Mouse (Mus musculus) heart, postnatal 25 days (tissue): Measurements from ENCODE around the gene Ppm1m. TPM values are rescaled to one million over a fixed set of nuclear protein-coding genes. Genes with fewer than 3 reads are reported as not detected.

ENCODE experiments used
- microRNA-seq: library from miRNA; unstranded; fragments of <30 nt; microRNA quantifications from one replicate; pipeline ENCODE4 v1.2.0, GENCODE M21; 2022
- total RNA-seq, 2 experiments: library from RNA; stranded (reverse); gene quantifications; 2 replicates each; pipeline ENCODE4 v1.2.3; 2021

Ppm1m gene
- total RNA-seq, 2 experiments from 2014 or later: 10.0 to 12.2 TPM

Small RNA genes lying within 50 kb of the gene (microRNA-seq; reads per million reads assigned to microRNA genes)
- gene Mir135a-1: not detected
- 96,081 reads per million, percentile 100 among the genes with 10 or more reads in this experiment for gene Mirlet7g

Other genes starting within 250 kb of the Ppm1m start
- under 1 TPM; 0.16 to 0.28 TPM for gene Col6a5, start 239.1 kb downstream of the Ppm1m start, total RNA-seq
- not detected for gene Col6a4, start 103.0 kb downstream of the Ppm1m start, total RNA-seq
- gene Glyctk, start 41.6 kb downstream of the Ppm1m start, total RNA-seq: 1 to 10 TPM; 1.7 to 2.1 TPM
- gene Wdr82, start 28.8 kb downstream of the Ppm1m start, total RNA-seq: 10 to 100 TPM; 42.6 to 45.8 TPM
- 100 to 1,000 TPM; 160 to 189 TPM for gene Twf2, start 3.4 kb upstream of the Ppm1m start, total RNA-seq
- under 1 TPM; 0.52 to 0.64 TPM for gene Tlr9, start 22.9 kb upstream of the Ppm1m start, total RNA-seq
- 100 to 1,000 TPM; 571 to 593 TPM for gene Alas1, start 48.9 kb upstream of the Ppm1m start, total RNA-seq
- gene Poc1a, start 81.3 kb upstream of the Ppm1m start, total RNA-seq: 1 to 10 TPM; 3.3 to 3.4 TPM
- gene Dusp7, start 168.9 kb upstream of the Ppm1m start, total RNA-seq: 10 to 100 TPM; 43.6 to 67.0 TPM
- 100 to 1,000 TPM; 296 to 309 TPM for gene Rpl29, start 229.7 kb upstream of the Ppm1m start, total RNA-seq
- 10 to 100 TPM; 22.4 to 28.6 TPM for gene Acy1, start 238.6 kb upstream of the Ppm1m start, total RNA-seq
- 1 to 10 TPM; 6.3 to 6.7 TPM for gene Abhd14b, start 247.7 kb upstream of the Ppm1m start, total RNA-seq
- gene Abhd14a, start 247.9 kb upstream of the Ppm1m start, total RNA-seq: 10 to 100 TPM; 20.2 to 21.3 TPM